Mouse (Mus musculus): ENCODE results near the gene Tjp1. TPM values are rescaled to one million over a fixed set of nuclear protein-coding genes. Genes with fewer than 3 reads are reported as not detected.
A peak's percentile ranks its signal among the peaks of the same experiment; 100 is the strongest.

Gene Tjp1
- total RNA-seq, 2 experiments from 2014 or later = 121 to 161 TPM

GRCm38 (mm10) chr7:65401622-65402021, 126.0 kb downstream of the Tjp1 start:
- DNase-seq (ENCODE audit: low spot score in 2 of 2) = no peak
- intact Hi-C loops (cut with DNase I) = no loop called here

GRCm38 (mm10) chr7:65395891-65396290, 131.7 kb downstream of the Tjp1 start:
- intact Hi-C loops (cut with DNase I) = no loop called here
- DNase-seq (ENCODE audit: low spot score in 2 of 2) = no peak

- no peak for DNase-seq (ENCODE audit: low spot score in 2 of 2)
- intact Hi-C loops (cut with DNase I) = no loop called here
Measured at GRCm38 (mm10) chr7:65395166-65395565, 132.4 kb downstream of the Tjp1 start.

GRCm38 (mm10) chr7:65394672-65395071, 132.9 kb downstream of the Tjp1 start:
- intact Hi-C loops (cut with DNase I) = no loop called here

GRCm38 (mm10) chr7:65393704-65394452, 133.7 kb downstream of the Tjp1 start:
- intact Hi-C loops (cut with DNase I) = no loop called here
- no peak for DNase-seq (ENCODE audit: low spot score in 2 of 2)

More at GRCm38 (mm10) chr7:65394672-65395071, 132.9 kb downstream of the Tjp1 start:
- no peak for DNase-seq (ENCODE audit: low spot score in 2 of 2)

- intact Hi-C loops (cut with DNase I) = no loop called here
- DNase-seq (ENCODE audit: low spot score in 2 of 2) = no peak
Measured at GRCm38 (mm10) chr7:65392986-65393385, 134.6 kb downstream of the Tjp1 start.

GRCm38 (mm10) chr7:65389539-65389938, 138.0 kb downstream of the Tjp1 start:
- DNase-seq (ENCODE audit: low spot score in 2 of 2) = no peak
- intact Hi-C loops (cut with DNase I) = no loop called here

- intact Hi-C loops (cut with DNase I) = no loop called here
- peak; percentile 36 to 39 for DNase-seq (ENCODE audit: low spot score in 2 of 2)
Measured at GRCm38 (mm10) chr7:65388243-65389013, 139.2 kb downstream of the Tjp1 start.

GRCm38 (mm10) chr7:65387560-65388175, 139.9 kb downstream of the Tjp1 start:
- no peak for DNase-seq (ENCODE audit: low spot score in 2 of 2)
- intact Hi-C loops (cut with DNase I) = no loop called here

- DNase-seq (ENCODE audit: low spot score in 2 of 2) = no peak
- intact Hi-C loops (cut with DNase I) = no loop called here
Measured at GRCm38 (mm10) chr7:65384775-65385174, 142.8 kb downstream of the Tjp1 start.

- intact Hi-C loops (cut with DNase I) = no loop called here
- DNase-seq (ENCODE audit: low spot score in 2 of 2) = no peak
Measured at GRCm38 (mm10) chr7:65382515-65383283, 144.9 kb downstream of the Tjp1 start.

- intact Hi-C loops (cut with DNase I) = no loop called here
Measured at GRCm38 (mm10) chr7:65381896-65382295, 145.7 kb downstream of the Tjp1 start.

GRCm38 (mm10) chr7:65380716-65381115, 146.9 kb downstream of the Tjp1 start:
- intact Hi-C loops (cut with DNase I) = no loop called here
- no peak for DNase-seq (ENCODE audit: low spot score in 2 of 2)

More at GRCm38 (mm10) chr7:65381896-65382295, 145.7 kb downstream of the Tjp1 start:
- no peak for DNase-seq (ENCODE audit: low spot score in 2 of 2)

- intact Hi-C loops (cut with DNase I) = loop anchor here (5.0 kb wide), 1 partner anchor 43 kb away; no protein-coding TSS in a partner anchor
Measured at GRCm38 (mm10) chr7:65378818-65379565, 148.6 kb downstream of the Tjp1 start.

GRCm38 (mm10) chr7:65377521-65377920, 150.1 kb downstream of the Tjp1 start:
- DNase-seq (ENCODE audit: low spot score in 2 of 2) = no peak
- intact Hi-C loops (cut with DNase I) = loop anchor here (5.0 kb wide), 1 partner anchor 45 kb away; no protein-coding TSS in a partner anchor

More at GRCm38 (mm10) chr7:65378818-65379565, 148.6 kb downstream of the Tjp1 start:
- DNase-seq (ENCODE audit: low spot score in 2 of 2) = no peak

GRCm38 (mm10) chr7:65375621-65376020, 152.0 kb downstream of the Tjp1 start:
- intact Hi-C loops (cut with DNase I) = loop anchor here (5.0 kb wide), 1 partner anchor 47 kb away; no protein-coding TSS in a partner anchor
- no peak for DNase-seq (ENCODE audit: low spot score in 2 of 2)

GRCm38 (mm10) chr7:65375176-65375575, 152.4 kb downstream of the Tjp1 start:
- intact Hi-C loops (cut with DNase I) = loop anchor here (5.0 kb wide), 1 partner anchor 47 kb away; no protein-coding TSS in a partner anchor

GRCm38 (mm10) chr7:65373336-65373735, 154.2 kb downstream of the Tjp1 start:
- DNase-seq (ENCODE audit: low spot score in 2 of 2) = no peak
- intact Hi-C loops (cut with DNase I) = loop anchor here (5.0 kb wide), 1 partner anchor 39 kb away; no protein-coding TSS in a partner anchor

More at GRCm38 (mm10) chr7:65375176-65375575, 152.4 kb downstream of the Tjp1 start:
- no peak for DNase-seq (ENCODE audit: low spot score in 2 of 2)

All from left cerebral cortex, postnatal 36 days (tissue).